Mouse (Mus musculus): ENCODE measurements around the gene Sfxn1. TPM values are rescaled to one million over a fixed set of nuclear protein-coding genes. Genes with fewer than 3 reads are reported as not detected.

Sfxn1 gene
- total RNA-seq (2021), result 10 to 100 TPM; 44.6 to 46.4 TPM
- long read RNA-seq, experiment 1, transcript Sfxn1-201 (11 exons, 2,783 nt), result major isoform, 71 of 109 reads
- long read RNA-seq, experiment 1, partial matches to known transcripts, result 4 of 109 reads
- long read RNA-seq, experiment 1, other reads (novel, unspliced or antisense), result 34 of 109 reads
- long read RNA-seq, experiment 2, transcript Sfxn1-201 (11 exons, 2,783 nt), result major isoform, 66 of 100 reads
- long read RNA-seq, experiment 2, partial matches to known transcripts, result 5 of 100 reads
- long read RNA-seq, experiment 2, other reads (novel, unspliced or antisense), result 29 of 100 reads

DNA sequence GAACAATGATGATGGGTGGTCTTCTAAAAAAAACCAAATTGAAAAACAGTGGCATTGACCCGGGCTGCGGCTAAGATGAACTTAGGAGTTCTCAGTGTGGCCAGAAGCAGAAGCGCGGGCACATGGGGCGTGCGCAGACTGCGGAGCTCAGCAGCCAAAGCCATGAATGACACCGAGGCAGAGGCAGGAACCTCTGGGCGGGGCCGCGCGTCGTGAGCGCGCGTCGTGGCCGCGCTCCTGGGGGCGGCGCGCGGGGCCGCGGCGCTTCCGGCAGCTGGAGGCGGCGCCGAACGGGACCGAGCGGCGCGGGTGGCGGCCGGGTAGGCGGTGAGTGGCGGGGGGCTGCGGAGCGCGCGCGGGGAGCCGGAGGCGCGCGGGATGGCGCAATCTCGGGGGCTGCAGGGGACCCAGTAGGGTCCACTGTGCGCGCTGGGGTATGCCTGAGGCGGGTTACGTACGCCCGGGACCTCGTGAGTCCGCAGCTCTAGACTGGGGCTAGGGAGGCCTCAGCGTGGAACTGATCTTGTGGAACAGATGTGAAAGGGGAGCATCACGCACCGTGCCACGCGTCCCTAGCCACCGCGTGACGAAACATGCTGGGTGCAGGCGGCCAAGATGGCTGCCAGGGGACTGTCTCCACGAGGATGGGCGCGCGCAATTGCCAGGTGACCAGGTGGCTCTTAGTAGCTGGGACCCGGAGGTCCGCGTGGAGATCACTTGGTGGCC, at the start of gene Sfxn1:
TSS of gene Sfxn1 (plus strand) at position 264 of the 726 bp plus-strand sequence.
- TF ChIP-seq CTCF (IDR thresholded peaks at IDR 0.05), result no peak

DNA sequence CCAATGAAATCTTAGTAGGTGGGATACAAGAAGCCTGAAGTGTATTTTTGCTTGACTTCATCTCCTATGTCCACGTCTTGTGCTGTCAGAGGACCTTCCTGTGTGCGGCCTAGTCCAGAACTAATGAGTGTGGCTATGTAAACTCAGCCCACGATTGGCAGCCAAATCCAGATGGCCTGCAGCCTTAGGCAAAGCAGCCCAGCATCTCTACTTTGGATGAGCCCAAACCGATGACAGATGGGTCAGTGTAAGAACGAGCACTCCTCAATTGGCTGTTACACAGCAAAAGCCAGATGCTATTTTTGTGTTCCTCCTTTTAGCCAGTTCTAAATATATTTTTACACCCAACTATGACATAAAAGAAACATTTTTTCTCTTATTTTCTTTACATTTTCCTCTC, 48.4 kb upstream of the Sfxn1 start:
- DNase-seq (ENCODE audit: extremely low spot score in 1 of 2, low spot score in 2 of 2), result no peak
- H3K27ac ChIP-seq, result no peak overlapping the region
- intact Hi-C loops (cut with DNase I), result no loop called here
- no peak for TF ChIP-seq CTCF (IDR thresholded peaks at IDR 0.05)
- H3K4me3 ChIP-seq, result no peak overlapping the region

More for the DNA sequence above, at the start of gene Sfxn1:
- Histone ChIP-seq H3K4me3 (peak within 1 kb of the TSS; percentile 88), H3K27ac (peak within 1 kb of the TSS; percentile 97)
- intact Hi-C loops (cut with DNase I), result no loop called here
- peak; percentile 78 to 84 for DNase-seq (ENCODE audit: extremely low spot score in 1 of 2, low spot score in 2 of 2)

DNA sequence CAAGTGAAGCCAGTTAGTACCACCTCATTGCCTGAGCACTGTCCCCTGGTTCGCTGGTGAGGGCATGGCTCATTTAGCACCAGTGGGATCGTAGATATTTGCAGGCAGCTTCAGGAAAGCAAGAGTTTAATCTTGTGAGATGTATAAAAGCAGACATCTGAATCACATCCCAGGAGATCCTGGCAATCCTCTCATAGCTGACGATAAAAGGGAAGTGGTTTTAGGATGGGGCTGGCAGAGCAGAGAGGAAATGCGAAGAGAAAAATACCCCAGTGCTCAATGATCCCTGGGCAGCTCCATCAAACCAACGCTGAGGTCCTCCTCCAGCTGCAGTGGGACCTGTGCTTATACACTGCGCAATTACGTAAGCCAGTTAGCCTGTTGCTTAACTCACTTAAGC, 44.6 kb upstream of the Sfxn1 start:
- no peak for DNase-seq (ENCODE audit: extremely low spot score in 1 of 2, low spot score in 2 of 2)
- intact Hi-C loops (cut with DNase I), result no loop called here
- no peak overlapping the region for H3K27ac ChIP-seq
- H3K4me3 ChIP-seq, result no peak overlapping the region
- no peak for TF ChIP-seq CTCF (IDR thresholded peaks at IDR 0.05)

DNA sequence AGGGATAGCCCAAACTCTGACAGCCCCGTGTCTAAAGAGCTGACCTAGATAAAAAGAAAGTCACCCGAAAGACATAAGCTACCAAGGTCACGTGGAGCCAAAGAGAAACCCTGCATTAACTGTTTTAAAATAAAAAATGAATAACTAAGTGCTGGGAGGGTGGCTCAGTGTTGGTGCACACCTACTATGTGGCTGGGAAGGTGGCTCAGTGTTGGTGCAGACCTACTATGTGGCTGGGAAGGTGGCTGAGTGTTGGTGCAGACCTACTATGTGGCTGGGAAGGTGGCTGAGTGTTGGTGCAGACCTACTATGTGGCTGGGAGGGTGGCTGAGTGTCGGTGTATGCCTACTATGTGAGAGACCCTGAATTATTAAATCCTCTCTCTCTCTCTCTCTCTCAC, 38.0 kb upstream of the Sfxn1 start:
- H3K4me3 ChIP-seq, result no peak overlapping the region
- DNase-seq (ENCODE audit: extremely low spot score in 1 of 2, low spot score in 2 of 2), result no peak
- H3K27ac ChIP-seq, result no peak overlapping the region
- no peak for TF ChIP-seq CTCF (IDR thresholded peaks at IDR 0.05)
- intact Hi-C loops (cut with DNase I), result no loop called here

DNA sequence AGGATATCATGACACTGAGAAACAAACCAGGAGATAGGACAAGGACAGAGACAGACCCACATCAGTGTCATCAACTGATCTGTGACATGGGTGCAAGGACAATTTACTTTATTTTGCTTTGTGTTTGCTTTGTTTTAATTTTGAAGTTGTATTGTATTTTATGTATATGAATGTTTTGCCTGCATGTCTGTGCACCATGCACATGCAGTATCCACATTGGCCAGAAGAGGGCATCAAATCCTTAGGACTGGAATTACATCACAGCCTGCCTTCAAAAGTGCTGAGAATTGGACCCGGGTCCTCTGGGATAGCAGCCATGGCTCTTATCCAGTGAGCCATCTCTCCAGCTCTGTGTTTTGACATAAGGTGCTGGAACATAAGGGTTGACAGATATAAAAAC, 36.1 kb upstream of the Sfxn1 start:
- intact Hi-C loops (cut with DNase I), result no loop called here
- TF ChIP-seq CTCF (IDR thresholded peaks at IDR 0.05), result peak; percentile 51
- H3K27ac ChIP-seq, result no peak overlapping the region
- H3K4me3 ChIP-seq, result no peak overlapping the region
- DNase-seq (ENCODE audit: extremely low spot score in 1 of 2, low spot score in 2 of 2), result no peak

DNA sequence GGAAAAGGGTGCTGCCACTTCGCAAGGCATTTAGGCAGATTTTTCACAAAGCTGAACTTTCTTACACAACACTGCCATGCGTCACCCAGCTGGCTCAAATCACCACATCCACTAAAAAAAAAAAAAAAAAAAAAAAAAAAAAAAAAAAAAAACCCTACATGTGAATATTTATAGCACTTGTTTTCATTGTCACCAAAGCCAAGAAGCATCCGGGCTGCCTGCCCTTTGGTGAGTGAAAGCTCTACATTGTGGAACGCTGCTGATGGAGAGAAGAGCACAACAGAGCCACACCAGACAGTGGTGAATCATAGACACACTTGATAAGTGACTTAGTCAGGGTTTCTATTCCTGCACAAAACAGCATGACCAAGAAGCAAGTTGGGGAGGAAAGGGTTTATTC, 33.7 kb upstream of the Sfxn1 start:
- intact Hi-C loops (cut with DNase I), result no loop called here
- Histone ChIP-seq H3K4me3 (no peak overlapping the region), H3K27ac (no peak overlapping the region)
- DNase-seq (ENCODE audit: extremely low spot score in 1 of 2, low spot score in 2 of 2), result no peak
- TF ChIP-seq CTCF (IDR thresholded peaks at IDR 0.05), result no peak

DNA sequence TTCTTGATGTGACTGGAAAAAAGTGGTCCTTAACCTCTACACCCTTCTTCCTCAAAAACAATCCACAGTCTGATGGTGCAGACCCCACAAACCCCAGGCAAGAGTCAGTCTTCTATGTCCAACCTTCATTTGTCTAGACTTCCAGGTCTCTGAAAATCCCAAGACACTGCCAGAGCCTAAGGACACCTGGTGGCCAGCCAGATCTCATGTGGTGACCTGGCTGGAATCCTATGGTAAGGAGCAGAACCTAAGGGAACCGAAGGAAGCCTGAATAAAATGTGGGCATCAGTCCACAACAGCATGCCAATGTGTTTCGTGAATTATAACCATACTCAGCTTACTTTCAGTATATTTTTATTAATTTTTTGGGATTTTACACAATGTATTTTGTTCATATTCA, 31.4 kb upstream of the Sfxn1 start:
- intact Hi-C loops (cut with DNase I), result no loop called here
- Histone ChIP-seq H3K4me3 (no peak overlapping the region), H3K27ac (no peak overlapping the region)
- DNase-seq (ENCODE audit: extremely low spot score in 1 of 2, low spot score in 2 of 2), result no peak
- TF ChIP-seq CTCF (IDR thresholded peaks at IDR 0.05), result no peak

DNA sequence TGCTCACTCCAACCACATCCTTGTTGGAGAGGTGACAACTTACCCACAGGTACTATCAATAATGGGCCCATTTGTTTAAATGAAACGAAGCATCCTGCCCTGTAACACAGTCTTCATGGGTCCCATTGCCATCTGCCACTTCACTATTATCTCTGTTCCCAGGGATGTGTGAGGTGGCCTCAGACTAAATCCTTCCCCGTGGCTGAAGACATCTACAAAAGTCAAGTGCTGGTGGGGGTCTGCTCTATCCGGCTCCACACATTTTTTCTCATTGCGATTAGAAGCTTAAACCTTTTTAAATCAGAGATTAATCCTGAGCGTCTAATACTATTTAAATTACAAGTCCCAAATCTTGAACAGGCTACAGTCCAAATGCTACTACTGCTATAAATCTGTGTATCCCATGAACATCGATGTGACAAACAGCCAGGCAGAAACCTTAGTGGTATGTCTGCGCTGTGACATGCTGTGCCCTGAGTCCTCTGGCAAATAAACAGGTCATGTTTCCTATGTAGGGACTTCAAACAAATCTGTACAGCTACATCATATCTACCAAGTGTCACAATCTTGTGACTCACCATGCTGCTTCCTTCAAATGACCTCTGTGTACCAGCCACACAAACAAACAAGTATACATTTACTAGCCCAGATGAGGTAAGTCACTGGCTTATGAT, 22.9 kb upstream of the Sfxn1 start:
- TF ChIP-seq CTCF (IDR thresholded peaks at IDR 0.05), result no peak
- Histone ChIP-seq H3K27ac (no peak overlapping the region), H3K4me3 (no peak overlapping the region; the same call in 1 of the 2 replicates)
- intact Hi-C loops (cut with DNase I), result no loop called here
- DNase-seq (ENCODE audit: extremely low spot score in 1 of 2, low spot score in 2 of 2), result no peak

DNA sequence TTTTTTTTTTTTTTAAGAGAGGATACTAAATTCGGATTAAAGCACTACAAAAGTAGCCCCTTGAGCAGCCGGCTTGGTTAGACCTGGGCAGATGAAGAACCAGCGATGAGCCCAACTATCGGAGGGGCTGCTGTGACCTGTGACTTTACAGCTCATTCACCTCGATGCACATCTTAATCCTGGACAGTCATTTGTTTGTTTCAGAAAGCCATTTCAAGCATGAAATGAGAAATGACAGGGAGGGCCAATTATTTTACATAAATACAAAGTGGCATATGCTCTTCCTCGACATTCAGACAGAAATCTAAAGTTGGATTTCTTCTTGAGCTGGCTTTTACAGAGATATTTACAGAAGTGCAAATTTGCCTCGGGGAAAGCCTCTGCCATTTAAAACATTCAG, 20.0 kb upstream of the Sfxn1 start:
- Histone ChIP-seq H3K4me3 (peak overlapping the region; percentile 62), H3K27ac (no peak overlapping the region)
- DNase-seq (ENCODE audit: extremely low spot score in 1 of 2, low spot score in 2 of 2), result no peak
- no peak for TF ChIP-seq CTCF (IDR thresholded peaks at IDR 0.05)
- intact Hi-C loops (cut with DNase I), result loop anchor here (10.0 kb wide), 1 partner anchor 127 kb away; no protein-coding TSS in a partner anchor

DNA sequence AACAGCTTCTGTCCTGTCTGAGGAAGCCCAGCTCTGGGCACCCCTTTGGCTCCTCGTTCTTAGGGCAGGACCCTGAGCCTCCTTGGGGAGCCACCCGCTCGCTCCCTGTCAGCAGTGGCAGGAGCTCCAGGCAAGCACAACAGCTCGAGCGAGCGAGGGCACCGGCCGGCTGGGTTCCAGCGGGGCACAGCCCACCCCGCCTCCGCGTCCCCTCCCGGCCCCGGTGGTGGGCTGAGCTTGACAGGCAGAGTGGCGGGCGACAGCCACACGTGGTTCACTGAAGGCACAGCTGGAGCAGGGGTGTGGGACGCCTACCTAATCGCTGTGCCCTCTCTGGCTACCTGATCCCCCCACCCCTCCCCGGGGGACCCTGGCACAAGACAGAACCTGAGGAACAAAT, 16.7 kb upstream of the Sfxn1 start:
- Histone ChIP-seq H3K4me3 (peak overlapping the region; percentile 62), H3K27ac (peak overlapping the region; percentile 69)
- DNase-seq (ENCODE audit: extremely low spot score in 1 of 2, low spot score in 2 of 2), result peak in 1 of 2 experiments; percentile 51

DNA sequence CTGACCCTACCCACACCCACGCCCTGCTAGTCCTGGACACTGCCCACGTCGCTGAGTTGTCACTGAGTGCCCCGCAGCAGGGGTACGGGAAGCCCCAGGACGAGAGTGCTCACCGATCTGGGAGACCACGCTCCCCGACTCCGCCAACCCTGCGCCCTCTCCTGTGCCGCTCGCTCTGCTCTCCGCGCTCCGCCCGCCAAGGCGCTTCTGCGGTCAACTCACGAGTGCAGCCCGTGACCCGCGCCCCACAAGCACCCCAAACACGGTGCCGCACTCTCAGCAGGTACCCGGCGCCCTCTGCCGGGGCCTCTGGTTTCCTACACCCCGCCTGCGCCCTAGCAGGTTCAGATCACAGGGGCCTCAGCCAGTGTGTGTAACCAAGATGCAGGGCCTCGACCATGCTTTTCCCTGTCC, 16.2 kb upstream of the Sfxn1 start, which contains the start of gene Drd1:
TSS of gene Drd1 (minus strand) at position 258 of the 414 bp plus-strand sequence.
- Histone ChIP-seq H3K27ac (peak within 1 kb of the TSS; percentile 69), H3K4me3 (peak within 1 kb of the TSS; percentile 62)
- DNase-seq (ENCODE audit: extremely low spot score in 1 of 2, low spot score in 2 of 2), result peak; percentile 84 to 87
- TF ChIP-seq CTCF (IDR thresholded peaks at IDR 0.05), result peak; percentile 94
- intact Hi-C loops (cut with DNase I), result loop anchor here (1.0 to 10.0 kb wide), 2 partner anchors 131 to 243 kb away; no protein-coding TSS in a partner anchor

More for the DNA sequence above, 16.7 kb upstream of the Sfxn1 start:
- TF ChIP-seq CTCF (IDR thresholded peaks at IDR 0.05), result no peak
- intact Hi-C loops (cut with DNase I), result loop anchor here (1.0 to 10.0 kb wide), 2 partner anchors 130 to 243 kb away; no protein-coding TSS in a partner anchor

DNA sequence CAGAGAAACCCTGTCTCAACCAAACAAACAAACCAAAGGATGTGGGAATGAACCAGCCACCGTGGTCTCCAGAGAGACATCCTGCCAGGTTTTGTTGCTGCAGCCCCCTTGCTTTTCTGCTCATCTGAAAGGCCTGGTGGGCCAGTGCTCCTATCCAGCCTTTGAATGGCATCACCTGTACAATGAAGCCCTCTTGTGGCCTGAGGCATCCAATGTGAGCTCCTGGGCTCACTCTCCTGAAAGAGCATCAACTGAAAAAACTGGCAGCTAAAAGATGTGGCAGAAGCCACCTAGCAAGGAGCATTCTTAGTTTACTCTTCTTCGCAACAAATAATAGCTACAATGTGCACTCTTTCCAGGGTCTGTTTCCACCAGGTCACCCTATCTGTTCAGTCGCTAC, 9.6 kb upstream of the Sfxn1 start:
- intact Hi-C loops (cut with DNase I), result loop anchor here (5.0 kb wide), 1 partner anchor 620 kb away; no protein-coding TSS in a partner anchor
- peak; percentile 35 for TF ChIP-seq CTCF (IDR thresholded peaks at IDR 0.05)

More for the DNA sequence above, 9.6 kb upstream of the Sfxn1 start:
- DNase-seq (ENCODE audit: extremely low spot score in 1 of 2, low spot score in 2 of 2), result no peak
- H3K27ac ChIP-seq, result no peak overlapping the region
- H3K4me3 ChIP-seq, result no peak overlapping the region

Data from left cerebral cortex, adult 2 months (tissue).